Mouse (Mus musculus) testis, adult 2 months (tissue): ENCODE data around the gene Bbs9.

Experiments used
- CTCF ChIP-seq: fragments of 200-500 bp; IDR thresholded peaks from 2 replicates; pipeline ENCODE4 v1.5.1; 2012; ENCODE audit warnings: low read depth, mild to moderate bottlenecking, inconsistent platforms, low read length, moderate library complexity; ENCODE audit not compliant: control insufficient read depth, insufficient read depth, insufficient replicate concordance
- POLR2A ChIP-seq: fragments of 200-500 bp; IDR thresholded peaks from 2 replicates; pipeline ENCODE4 v1.6.1; 2012; ENCODE audit warnings: low read depth, mild to moderate bottlenecking, inconsistent platforms, low read length, moderate library complexity; ENCODE audit not compliant: control insufficient read depth

GRCm38 (mm10) chr9:22750779-22751545 lies 275.4 kb downstream of the Bbs9 start:
- TF ChIP-seq POLR2A (no peak), CTCF (no peak)
